Mouse (Mus musculus) erythroblast, embryonic 14.5 days (primary cell): ENCODE data around the gene Col25a1.

Experiments used
- GATA1 ChIP-seq: IDR thresholded peaks from 2 replicates; pipeline ENCODE4 v1.6.1; 2012; ENCODE audit warnings: low read length, inconsistent platforms, mixed read lengths
- TAL1 ChIP-seq: IDR thresholded peaks from 3 replicates; pipeline ENCODE4 v1.6.1; 2012; ENCODE audit warnings: low read length, inconsistent platforms, mixed read lengths

- TF ChIP-seq TAL1 (no peak), GATA1 (no peak)
Measured at GRCm38 (mm10) chr3:130356575-130357173, 225.4 kb downstream of the Col25a1 start.
